Mouse (Mus musculus): ENCODE data around the gene Srarp.

DNA sequence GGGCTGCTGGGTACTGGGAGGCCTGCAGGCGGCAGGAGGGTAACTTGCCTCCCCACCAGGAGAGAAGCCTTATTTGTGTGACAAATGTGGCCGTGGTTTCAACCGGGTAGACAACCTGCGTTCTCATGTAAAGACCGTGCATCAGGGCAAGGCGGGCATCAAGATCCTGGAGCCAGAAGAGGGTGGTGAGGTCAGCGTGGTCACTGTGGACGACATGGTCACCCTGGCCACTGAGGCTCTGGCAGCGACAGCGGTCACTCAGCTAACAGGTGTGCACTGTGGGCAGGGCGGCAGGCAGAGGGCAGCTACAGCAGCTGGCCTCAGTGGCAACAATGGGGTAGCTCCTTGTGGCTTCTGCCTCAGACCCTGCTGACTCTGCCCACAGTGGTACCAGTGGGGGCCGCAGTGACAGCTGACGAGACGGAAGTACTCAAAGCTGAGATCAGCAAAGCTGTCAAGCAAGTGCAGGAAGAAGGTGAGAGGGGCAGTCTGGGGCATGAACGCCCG is 30.4 kb upstream of the Srarp start:
- no peak for TF ChIP-seq ZC3H11A (IDR thresholded peaks at IDR 0.05; ENCODE audit: borderline replicate concordance, low read depth, low read length)
- TF ChIP-seq CHD2 (IDR thresholded peaks at IDR 0.05; ENCODE audit: low read depth, low read length): no peak
- no peak for TF ChIP-seq HCFC1 (IDR thresholded peaks at IDR 0.05; ENCODE audit: borderline replicate concordance, insufficient read depth, low read length)
